Mouse (Mus musculus): ENCODE data around the gene Afm.

GRCm38 (mm10) chr5:90494308-90494707 is 24.4 kb upstream of the Afm start:
- TF ChIP-seq CTCF (IDR thresholded peaks at IDR 0.05; ENCODE audit: borderline replicate concordance, insufficient read depth, low read depth, low read length) (no peak), POLR2A (IDR thresholded peaks at IDR 0.05; ENCODE audit: borderline replicate concordance, insufficient read depth, low read length) (no peak)
